Mouse (Mus musculus): Measurements from ENCODE around the gene Pptc7.

- TF ChIP-seq CTCF (IDR thresholded peaks at IDR 0.05; ENCODE audit: extremely low read depth, insufficient read depth, low read length) (no peak), POLR2A (IDR thresholded peaks at IDR 0.05; ENCODE audit: extremely low read depth, insufficient read depth, low read length) (no peak)
These were observed 58.7 kb downstream of the Pptc7 start for GRCm38 (mm10) chr5:122342874-122343273.

All from cortical plate, adult 2 months (tissue).